Mouse (Mus musculus): ENCODE data around the gene Srsf6.
"Not testable (repeated sequence)": the region's sequence is repeated elsewhere in the genome, so short reads cannot be mapped to it uniquely, and the experiment has no call there.

Srsf6 gene

GRCm38 (mm10) chr2:162931123-162931673, at the start of gene Srsf6:
Gene Srsf6 (plus strand): TSS chr2:162931528.
- peak; percentile 95 for DNase-seq (ENCODE audit: low spot score)

DNA sequence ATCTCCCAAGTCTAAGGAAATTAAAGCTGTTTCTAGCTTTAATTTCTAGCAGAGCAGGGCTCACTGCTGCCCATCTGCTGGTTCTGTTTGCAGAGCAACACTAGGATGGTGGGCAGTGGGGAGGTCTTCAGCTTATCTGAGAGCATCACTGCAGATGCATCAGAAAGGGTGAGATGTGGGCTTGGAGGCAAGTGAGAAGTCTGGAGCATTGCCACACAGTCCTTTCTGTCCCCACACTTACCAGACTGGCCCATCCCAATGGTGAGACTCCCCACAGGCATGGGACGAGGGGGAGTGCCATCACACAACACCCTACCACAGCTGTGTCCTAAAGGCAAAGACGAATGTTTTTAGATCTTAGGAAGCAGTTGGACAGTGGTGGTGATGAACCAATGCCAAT, 47.2 kb upstream of the Srsf6 start:
- DNase-seq (ENCODE audit: low spot score): no peak

- DNase-seq (ENCODE audit: low spot score): no peak
Measured at GRCm38 (mm10) chr2:162887121-162887520, 44.2 kb upstream of the Srsf6 start.

GRCm38 (mm10) chr2:162888677-162889076, 42.7 kb upstream of the Srsf6 start:
- DNase-seq (ENCODE audit: low spot score): no peak

- DNase-seq (ENCODE audit: low spot score): no peak
Measured at GRCm38 (mm10) chr2:162889191-162889590, 42.1 kb upstream of the Srsf6 start.

DNA sequence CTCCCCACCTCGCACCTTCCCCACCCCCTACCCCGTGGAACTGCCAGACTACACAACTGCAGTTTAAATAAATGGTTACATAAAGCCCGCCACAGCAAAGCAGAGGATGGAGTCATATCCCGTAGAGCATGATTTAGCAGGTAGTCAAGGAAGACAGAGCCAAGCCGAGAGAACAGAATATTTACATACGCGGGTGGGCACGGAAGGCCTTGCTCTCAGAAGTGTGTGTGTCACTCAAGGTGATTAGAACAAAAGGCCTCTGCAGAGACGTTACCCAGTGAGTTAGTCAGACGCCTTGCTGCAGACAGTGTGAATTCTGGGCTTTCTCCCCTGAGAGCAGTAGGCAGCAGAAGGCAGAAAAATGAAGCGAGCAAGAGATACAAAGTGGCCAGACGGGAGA, 41.6 kb upstream of the Srsf6 start:
- no peak for DNase-seq (ENCODE audit: low spot score)

GRCm38 (mm10) chr2:162892979-162893378, 38.3 kb upstream of the Srsf6 start:
- not testable (repeated sequence) for DNase-seq (ENCODE audit: low spot score)

GRCm38 (mm10) chr2:162899256-162899655, 32.1 kb upstream of the Srsf6 start:
- not testable (repeated sequence) for DNase-seq (ENCODE audit: low spot score)

GRCm38 (mm10) chr2:162899880-162900589, 31.3 kb upstream of the Srsf6 start:
- no peak for DNase-seq (ENCODE audit: low spot score)

GRCm38 (mm10) chr2:162900590-162900916, 30.8 kb upstream of the Srsf6 start:
- no peak for DNase-seq (ENCODE audit: low spot score)

GRCm38 (mm10) chr2:162905902-162906301, 25.4 kb upstream of the Srsf6 start:
- no peak for DNase-seq (ENCODE audit: low spot score)

DNA sequence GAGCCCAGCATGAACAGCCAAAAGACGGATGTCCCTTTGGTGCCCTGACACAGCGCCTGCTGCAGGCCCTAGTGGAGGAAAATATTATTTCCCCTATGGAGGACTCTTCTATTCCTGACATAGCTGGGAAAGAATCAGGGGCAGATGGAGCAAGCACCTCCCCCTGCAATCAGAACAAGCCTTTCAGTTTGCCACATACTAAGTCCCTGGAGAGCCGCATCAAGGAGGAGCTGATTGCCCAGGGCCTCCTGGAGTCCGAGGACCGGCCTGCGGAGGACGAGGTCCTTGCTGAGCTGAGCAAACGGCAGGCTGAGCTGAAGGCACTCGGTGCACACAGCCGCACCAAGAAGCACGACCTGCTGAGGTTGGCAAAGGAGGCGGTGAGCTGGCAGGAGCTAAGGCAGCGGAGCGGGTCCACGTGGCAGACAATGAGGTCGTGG, 23.3 kb upstream of the Srsf6 start:
- DNase-seq (ENCODE audit: low spot score): no peak

GRCm38 (mm10) chr2:162914040-162914439, 17.3 kb upstream of the Srsf6 start:
- no peak for DNase-seq (ENCODE audit: low spot score)

DNA sequence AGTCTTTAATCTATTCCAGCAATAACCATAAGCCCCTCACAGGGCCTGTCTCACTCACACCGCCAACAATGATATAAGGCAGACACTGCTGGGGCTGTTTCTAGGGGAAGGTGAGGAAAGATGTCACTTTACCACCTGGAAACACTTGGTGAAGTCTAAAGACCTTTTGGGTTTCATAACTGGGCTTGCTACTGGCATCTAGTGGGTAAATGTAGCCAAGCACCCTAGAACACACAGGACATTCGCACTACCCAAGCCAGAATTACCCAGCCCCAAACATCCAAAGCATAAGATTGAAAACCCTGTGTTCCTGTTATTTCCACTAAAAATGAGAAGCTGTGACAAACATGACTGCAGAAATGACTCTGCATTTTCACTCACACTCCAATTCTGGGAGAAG, 16.8 kb upstream of the Srsf6 start:
- no peak for DNase-seq (ENCODE audit: low spot score)

DNA sequence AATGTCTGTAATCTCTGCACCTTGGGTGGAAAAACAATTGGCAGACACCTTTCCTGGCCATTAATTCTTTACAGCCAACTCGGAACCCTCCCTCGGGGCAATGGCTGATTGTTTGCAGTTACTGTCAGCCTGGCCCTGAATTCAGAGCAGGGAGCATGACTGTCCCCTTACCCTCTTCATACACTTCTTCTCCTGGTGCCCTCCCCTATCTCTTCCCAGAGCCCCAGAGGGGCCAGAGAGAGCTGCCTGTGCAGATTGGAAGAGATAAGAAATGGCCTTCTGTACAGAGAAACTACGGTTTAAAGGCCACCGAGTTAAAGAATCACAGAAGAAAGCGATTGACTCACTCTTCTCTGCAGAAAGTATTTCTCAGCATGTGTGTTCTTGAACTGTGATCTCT, 11.4 kb upstream of the Srsf6 start:
- DNase-seq (ENCODE audit: low spot score): no peak

DNA sequence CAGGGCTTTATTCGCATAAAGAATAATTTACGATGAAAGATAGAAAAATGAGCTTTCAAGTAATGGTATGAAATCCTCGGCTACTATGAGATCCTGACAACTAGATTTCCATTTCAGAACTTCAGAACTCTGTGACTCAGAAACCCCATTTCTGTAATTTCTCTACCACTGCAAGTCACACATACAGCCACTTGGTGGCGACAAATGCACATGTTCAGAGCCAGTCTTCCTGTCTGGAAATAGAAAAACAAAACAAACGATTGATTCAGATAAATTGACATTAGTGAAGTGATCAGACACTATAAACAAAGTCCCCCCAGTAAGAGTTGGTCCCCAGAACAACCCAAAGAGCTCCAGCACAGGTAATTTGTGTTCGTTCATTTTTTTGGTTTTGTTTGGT, 9.1 kb upstream of the Srsf6 start:
- DNase-seq (ENCODE audit: low spot score): peak; percentile 55

DNA sequence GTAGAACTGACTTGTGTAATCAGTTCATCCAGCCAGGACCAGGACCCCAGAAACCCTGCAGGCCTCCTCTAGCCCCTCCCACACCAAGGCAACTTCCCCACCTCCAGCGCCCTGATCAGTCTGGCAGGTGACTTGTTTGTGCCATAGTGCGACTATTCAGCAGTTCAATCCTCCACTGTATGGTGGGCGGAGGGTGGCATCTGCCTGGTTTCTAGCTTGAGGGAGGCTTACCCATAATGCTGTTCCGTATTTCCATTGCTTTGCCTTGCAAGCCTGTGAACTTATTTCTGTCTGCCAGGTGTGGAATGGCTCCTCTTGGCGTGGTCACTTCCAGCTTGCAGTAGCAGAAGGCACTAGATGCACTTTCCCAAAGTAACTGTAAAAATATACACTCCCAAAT, 8.5 kb upstream of the Srsf6 start:
- no peak for DNase-seq (ENCODE audit: low spot score)

GRCm38 (mm10) chr2:162924126-162924525, 7.2 kb upstream of the Srsf6 start:
- no peak for DNase-seq (ENCODE audit: low spot score)

- DNase-seq (ENCODE audit: low spot score): no peak
Measured at GRCm38 (mm10) chr2:162927918-162928585, 3.3 kb upstream of the Srsf6 start.

GRCm38 (mm10) chr2:162929704-162930103, 1.6 kb upstream of the Srsf6 start:
- DNase-seq (ENCODE audit: low spot score): no peak

GRCm38 (mm10) chr2:162930516-162931122, 709 bp upstream of the Srsf6 start:
- DNase-seq (ENCODE audit: low spot score): no peak

- DNase-seq (ENCODE audit: low spot score): peak; percentile 79
Measured at GRCm38 (mm10) chr2:162931674-162932650, 634 bp downstream of the Srsf6 start.
